Mouse (Mus musculus): ENCODE measurements at regions not wholly inside any gene's neighbourhood (a gene's known extent, or its start where the extent isn't known, plus 50 kb on each side); places are given as distances from the start of the nearest gene placed in this dataset.

GRCm38 (mm10) chr12:13053746-13054145 lies 112.0 kb upstream of the Mycn start:
- DNase-seq (ENCODE audit: low spot score) (no peak), ATAC-seq (ENCODE audit: low FRiP score) (no peak)
- no peak for TF ChIP-seq CTCF (IDR thresholded peaks at IDR 0.05)
- no peak overlapping the region for H3K4me2 ChIP-seq (ENCODE audit: low read depth, low read length, poor library complexity, severe bottlenecking)
- H3K9ac ChIP-seq (replicated peaks; ENCODE audit: low read length, poor library complexity, severe bottlenecking): no peak overlapping the region
- 85% methylated on average over 5 of the region's 5 CpGs for WGBS
- no peak overlapping the region for H3K27ac ChIP-seq (ENCODE audit: low read depth, low read length)
- H3K27me3 ChIP-seq (ENCODE audit: insufficient read depth, low read length): no peaks in the 10 kb centered on the region
- no peak overlapping the region for H3K4me3 ChIP-seq (ENCODE audit: low read depth, low read length)
- no peaks in the 10 kb centered on the region for H3K9me3 ChIP-seq (ENCODE audit: low read length)
- H3K36me3 ChIP-seq (ENCODE audit: insufficient read depth, low read length): no peaks in the 10 kb centered on the region
- peaks cover 7% of the 10 kb centered on the region; the same call in 1 of the 2 replicates for H3K4me1 ChIP-seq (ENCODE audit: insufficient read depth, low read length)

- H3K4me1 ChIP-seq (ENCODE audit: insufficient read depth, low read length): peaks cover 7% of the 10 kb centered on the region; the same call in 1 of the 2 replicates
- H3K9me3 ChIP-seq (ENCODE audit: low read length): no peaks in the 10 kb centered on the region
- no peaks in the 10 kb centered on the region for H3K36me3 ChIP-seq (ENCODE audit: insufficient read depth, low read length)
- ATAC-seq (ENCODE audit: low FRiP score): no peak
- H3K4me2 ChIP-seq (ENCODE audit: low read depth, low read length, poor library complexity, severe bottlenecking): no peak overlapping the region
- 61% methylated on average over 9 of the region's 9 CpGs for WGBS
- no peak overlapping the region for H3K27ac ChIP-seq (ENCODE audit: low read depth, low read length)
- TF ChIP-seq CTCF (IDR thresholded peaks at IDR 0.05): no peak
- H3K27me3 ChIP-seq (ENCODE audit: insufficient read depth, low read length): no peaks in the 10 kb centered on the region
- no peak overlapping the region for H3K4me3 ChIP-seq (ENCODE audit: low read depth, low read length)
- DNase-seq (ENCODE audit: low spot score): no peak
- no peak overlapping the region for H3K9ac ChIP-seq (replicated peaks; ENCODE audit: low read length, poor library complexity, severe bottlenecking)
Measured at GRCm38 (mm10) chr12:13052845-13053623, 111.3 kb upstream of the Mycn start.

GRCm38 (mm10) chr12:13052164-13052563 lies 110.5 kb upstream of the Mycn start:
- WGBS: 38% methylated on average over 6 of the region's 6 CpGs
- Histone ChIP-seq H3K27me3 (ENCODE audit: insufficient read depth, low read length) (no peaks in the 10 kb centered on the region), H3K9ac (replicated peaks; ENCODE audit: low read length, poor library complexity, severe bottlenecking) (no peak overlapping the region), H3K4me3 (ENCODE audit: low read depth, low read length) (no peak overlapping the region), H3K4me2 (ENCODE audit: low read depth, low read length, poor library complexity, severe bottlenecking) (no peak overlapping the region), H3K4me1 (ENCODE audit: insufficient read depth, low read length) (peaks cover 7% of the 10 kb centered on the region; the same call in 1 of the 2 replicates), H3K27ac (ENCODE audit: low read depth, low read length) (no peak overlapping the region), H3K9me3 (ENCODE audit: low read length) (no peaks in the 10 kb centered on the region), H3K36me3 (ENCODE audit: insufficient read depth, low read length) (no peaks in the 10 kb centered on the region)
- ATAC-seq (ENCODE audit: low FRiP score) (no peak), DNase-seq (ENCODE audit: low spot score) (no peak)
- no peak for TF ChIP-seq CTCF (IDR thresholded peaks at IDR 0.05)

GRCm38 (mm10) chr12:13049659-13050058 lies 107.9 kb upstream of the Mycn start:
- H3K4me2 ChIP-seq (ENCODE audit: low read depth, low read length, poor library complexity, severe bottlenecking): no peak overlapping the region
- no peak for TF ChIP-seq CTCF (IDR thresholded peaks at IDR 0.05)
- ATAC-seq (ENCODE audit: low FRiP score) (no peak), DNase-seq (ENCODE audit: low spot score) (no peak)
- no peak overlapping the region for H3K4me3 ChIP-seq (ENCODE audit: low read depth, low read length)
- 74% methylated on average over 8 of the region's 8 CpGs for WGBS
- H3K27me3 ChIP-seq (ENCODE audit: insufficient read depth, low read length): no peaks in the 10 kb centered on the region
- H3K36me3 ChIP-seq (ENCODE audit: insufficient read depth, low read length): no peaks in the 10 kb centered on the region
- no peak overlapping the region for H3K27ac ChIP-seq (ENCODE audit: low read depth, low read length)
- H3K9ac ChIP-seq (replicated peaks; ENCODE audit: low read length, poor library complexity, severe bottlenecking): no peak overlapping the region
- H3K4me1 ChIP-seq (ENCODE audit: insufficient read depth, low read length): peaks cover 7% of the 10 kb centered on the region; the same call in 1 of the 2 replicates
- no peaks in the 10 kb centered on the region for H3K9me3 ChIP-seq (ENCODE audit: low read length)

GRCm38 (mm10) chr12:13048168-13048727 lies 106.5 kb upstream of the Mycn start:
- 43% methylated on average over 13 of the region's 13 CpGs for WGBS
- DNase-seq (ENCODE audit: low spot score) (no peak), ATAC-seq (ENCODE audit: low FRiP score) (no peak)
- no peaks in the 10 kb centered on the region for H3K36me3 ChIP-seq (ENCODE audit: insufficient read depth, low read length)
- H3K4me1 ChIP-seq (ENCODE audit: insufficient read depth, low read length): peaks cover 7% of the 10 kb centered on the region; the same call in 1 of the 2 replicates
- H3K9ac ChIP-seq (replicated peaks; ENCODE audit: low read length, poor library complexity, severe bottlenecking): no peak overlapping the region
- no peak overlapping the region for H3K27ac ChIP-seq (ENCODE audit: low read depth, low read length)
- H3K9me3 ChIP-seq (ENCODE audit: low read length): no peaks in the 10 kb centered on the region
- no peaks in the 10 kb centered on the region for H3K27me3 ChIP-seq (ENCODE audit: insufficient read depth, low read length)
- H3K4me2 ChIP-seq (ENCODE audit: low read depth, low read length, poor library complexity, severe bottlenecking): no peak overlapping the region
- TF ChIP-seq CTCF (IDR thresholded peaks at IDR 0.05): no peak
- no peak overlapping the region for H3K4me3 ChIP-seq (ENCODE audit: low read depth, low read length)

GRCm38 (mm10) chr12:13042934-13043333 lies 101.2 kb upstream of the Mycn start:
- ATAC-seq (ENCODE audit: low FRiP score) (no peak), DNase-seq (ENCODE audit: low spot score) (no peak)
- H3K4me1 ChIP-seq (ENCODE audit: insufficient read depth, low read length): no peaks in the 10 kb centered on the region
- no peaks in the 10 kb centered on the region for H3K9me3 ChIP-seq (ENCODE audit: low read length)
- no peak for TF ChIP-seq CTCF (IDR thresholded peaks at IDR 0.05)
- no peak overlapping the region for H3K4me2 ChIP-seq (ENCODE audit: low read depth, low read length, poor library complexity, severe bottlenecking)
- no peak overlapping the region for H3K27ac ChIP-seq (ENCODE audit: low read depth, low read length)
- no peaks in the 10 kb centered on the region for H3K36me3 ChIP-seq (ENCODE audit: insufficient read depth, low read length)
- H3K9ac ChIP-seq (replicated peaks; ENCODE audit: low read length, poor library complexity, severe bottlenecking): no peak overlapping the region
- H3K27me3 ChIP-seq (ENCODE audit: insufficient read depth, low read length): no peaks in the 10 kb centered on the region
- no peak overlapping the region for H3K4me3 ChIP-seq (ENCODE audit: low read depth, low read length)
- WGBS: 62% methylated on average over 7 of the region's 7 CpGs

Data from midbrain, postnatal 0 days (tissue).